Comparison of ENCODE assay signal across 16 mouse cellular contexts in the genomic region with DNA sequence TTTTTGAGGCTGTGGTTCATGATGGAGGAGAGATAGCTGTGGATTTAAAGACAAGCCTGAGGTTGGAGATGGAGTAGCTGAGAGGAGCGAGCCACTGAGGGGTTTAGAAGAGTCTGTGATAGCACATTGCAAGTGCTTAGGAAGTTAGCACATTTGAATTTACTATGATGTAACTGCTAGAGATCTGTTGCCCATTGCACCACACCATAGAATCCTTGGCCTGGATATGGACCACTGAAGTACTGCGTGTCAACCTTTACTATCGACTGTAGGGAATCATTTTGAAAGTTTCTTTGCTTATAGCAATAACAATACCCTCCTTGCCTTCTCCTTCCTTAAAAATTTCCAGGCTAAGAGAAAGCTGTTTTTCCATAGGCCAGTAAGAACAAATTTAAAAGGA.
A peak's percentile ranks its signal among the peaks of the same experiment; 100 is the strongest.
DNase-seq lines count a peak whose midpoint lies in the region; ATAC-seq and TF ChIP-seq lines count a peak whose summit lies in the region.
"Had no signal": no experiment of that assay in that cellular context is flagged by ENCODE, and none has a peak within 500 bp of the region (broad histone marks: within the 10 kb centered on the region; RNA-seq: fewer than 3 reads in every experiment).

No protein-coding gene starts in this region.

- WGBS in forebrain, embryonic 14.5 days = 85% methylated on average over 3 of the region's 3 CpGs
- WGBS in forebrain, embryonic 13.5 days = 90% methylated on average over 3 of the region's 3 CpGs
- WGBS in hindbrain, embryonic 15.5 days = 92% methylated on average over 3 of the region's 3 CpGs
- 92% methylated on average over 3 of the region's 3 CpGs for WGBS in hindbrain, embryonic 13.5 days
- WGBS in midbrain, postnatal 0 days = 88% methylated on average over 3 of the region's 3 CpGs
- WGBS in midbrain, embryonic 14.5 days = 97% methylated on average over 3 of the region's 3 CpGs

- H3K27ac ChIP-seq in forebrain, embryonic 14.5 days (ENCODE audit: low read depth, low read length) = peak overlapping the region; percentile 44; the same call in 1 of the 2 replicates
- H3K27ac ChIP-seq in forebrain, embryonic 13.5 days = no peak overlapping the region; the same call in 1 of the 2 replicates
- peak overlapping the region; percentile 21; the same call in 1 of the 2 replicates for H3K27ac ChIP-seq in hindbrain, embryonic 15.5 days (replicated peaks)
- no peak overlapping the region for H3K27ac ChIP-seq in hindbrain, embryonic 13.5 days
- 0 out of 2 replicates have a peak overlapping the region, but pooled peaks have one; percentile 32 for H3K27ac ChIP-seq in midbrain, postnatal 0 days (ENCODE audit: low read depth, low read length)
- H3K27ac ChIP-seq in midbrain, embryonic 14.5 days (replicated peaks; ENCODE audit: low read depth, low read length) = no peak overlapping the region
- H3K27ac ChIP-seq: embryonic facial prominence, embryonic 13.5 days; hindbrain, postnatal 0 days had no signal

- H3K4me2 ChIP-seq in forebrain, embryonic 14.5 days (ENCODE audit: low read length) = no peak overlapping the region
- no peak overlapping the region for H3K4me2 ChIP-seq in forebrain, embryonic 13.5 days
- H3K4me2 ChIP-seq in hindbrain, embryonic 15.5 days = no peak overlapping the region
- no peak overlapping the region for H3K4me2 ChIP-seq in hindbrain, embryonic 13.5 days
- H3K4me2 ChIP-seq in midbrain, postnatal 0 days (ENCODE audit: low read depth, low read length, poor library complexity, severe bottlenecking) = no peak overlapping the region
- no peak overlapping the region for H3K4me2 ChIP-seq in midbrain, embryonic 14.5 days (ENCODE audit: low read length)
- H3K4me2 ChIP-seq: embryonic facial prominence, embryonic 13.5 days; heart, embryonic 12.5 days had no signal

- no peak overlapping the region for H3K9ac ChIP-seq in forebrain, embryonic 14.5 days (ENCODE audit: low read length)
- no peak overlapping the region for H3K9ac ChIP-seq in forebrain, embryonic 13.5 days
- no peak overlapping the region for H3K9ac ChIP-seq in hindbrain, embryonic 15.5 days
- H3K9ac ChIP-seq in hindbrain, embryonic 13.5 days = no peak overlapping the region
- H3K9ac ChIP-seq in midbrain, postnatal 0 days (replicated peaks; ENCODE audit: low read length, poor library complexity, severe bottlenecking) = no peak overlapping the region
- H3K9ac ChIP-seq in midbrain, embryonic 14.5 days (replicated peaks; ENCODE audit: low read length) = no peak overlapping the region
- H3K9ac ChIP-seq: embryonic facial prominence, embryonic 13.5 days; heart, embryonic 12.5 days had no signal

- no peak for TF ChIP-seq CTCF in midbrain, postnatal 0 days (IDR thresholded peaks at IDR 0.05)

- no peaks in the 10 kb centered on the region for H3K9me3 ChIP-seq in forebrain, embryonic 14.5 days (replicated peaks; ENCODE audit: control insufficient read depth, low read length)
- H3K9me3 ChIP-seq in forebrain, embryonic 13.5 days (replicated peaks) = no peaks in the 10 kb centered on the region
- no peaks in the 10 kb centered on the region for H3K9me3 ChIP-seq in hindbrain, embryonic 15.5 days
- no peaks in the 10 kb centered on the region for H3K9me3 ChIP-seq in hindbrain, embryonic 13.5 days
- no peaks in the 10 kb centered on the region for H3K9me3 ChIP-seq in midbrain, postnatal 0 days (ENCODE audit: low read length)
- no peaks in the 10 kb centered on the region for H3K9me3 ChIP-seq in midbrain, embryonic 14.5 days (ENCODE audit: control insufficient read depth, low read length)
- H3K9me3 ChIP-seq: embryonic facial prominence, embryonic 13.5 days; heart, embryonic 12.5 days had no signal

- no peak for ATAC-seq in forebrain, embryonic 14.5 days
- ATAC-seq in forebrain, embryonic 13.5 days = no peak
- ATAC-seq in hindbrain, embryonic 15.5 days (ENCODE audit: low FRiP score, low read depth) = no peak
- no peak for ATAC-seq in hindbrain, embryonic 13.5 days (ENCODE audit: low FRiP score)
- ATAC-seq in midbrain, postnatal 0 days (ENCODE audit: low FRiP score) = no peak
- ATAC-seq in midbrain, embryonic 14.5 days (ENCODE audit: low FRiP score, low TSS enrichment) = no peak
- ATAC-seq: hindbrain, postnatal 0 days had no signal

- H3K27me3 ChIP-seq in forebrain, embryonic 14.5 days (replicated peaks; ENCODE audit: control insufficient read depth, insufficient read depth, low read length) = no peaks in the 10 kb centered on the region
- no peaks in the 10 kb centered on the region for H3K27me3 ChIP-seq in forebrain, embryonic 13.5 days
- no peaks in the 10 kb centered on the region for H3K27me3 ChIP-seq in hindbrain, embryonic 15.5 days
- no peaks in the 10 kb centered on the region for H3K27me3 ChIP-seq in hindbrain, embryonic 13.5 days
- no peaks in the 10 kb centered on the region for H3K27me3 ChIP-seq in midbrain, postnatal 0 days (ENCODE audit: insufficient read depth, low read length)
- no peaks in the 10 kb centered on the region for H3K27me3 ChIP-seq in midbrain, embryonic 14.5 days (ENCODE audit: control insufficient read depth, insufficient read depth, low read length)
- H3K27me3 ChIP-seq: embryonic facial prominence, embryonic 13.5 days; heart, embryonic 12.5 days had no signal

- no peak for DNase-seq in forebrain, embryonic 14.5 days (ENCODE audit: low spot score)
- no peak for DNase-seq in midbrain, postnatal 0 days (ENCODE audit: low spot score)
- DNase-seq in midbrain, embryonic 14.5 days = no peak
- no peak for DNase-seq in frontal cortex, postnatal 36 days (ENCODE audit: low spot score in 2 of 2)
- DNase-seq: cerebellum, adult 18-20 months; cerebellum, adult 9-11 months; cerebellum, postnatal 36 days; gastrocnemius, postnatal 36 days; heart, postnatal 36 days; kidney, adult 11 months had no signal

- no peak overlapping the region for H3K4me3 ChIP-seq in forebrain, embryonic 14.5 days (ENCODE audit: low read depth, low read length)
- H3K4me3 ChIP-seq in forebrain, embryonic 13.5 days = no peak overlapping the region
- H3K4me3 ChIP-seq in hindbrain, embryonic 15.5 days = no peak overlapping the region
- H3K4me3 ChIP-seq in hindbrain, embryonic 13.5 days = no peak overlapping the region
- no peak overlapping the region for H3K4me3 ChIP-seq in midbrain, postnatal 0 days (ENCODE audit: low read depth, low read length)
- no peak overlapping the region for H3K4me3 ChIP-seq in midbrain, embryonic 14.5 days (replicated peaks; ENCODE audit: low read depth, low read length)
- H3K4me3 ChIP-seq: embryonic facial prominence, embryonic 13.5 days; heart, embryonic 12.5 days had no signal

- H3K4me1 ChIP-seq in forebrain, embryonic 14.5 days (ENCODE audit: control insufficient read depth, insufficient read depth, low read length) = peaks cover 11% of the 10 kb centered on the region
- peaks cover 26% of the 10 kb centered on the region for H3K4me1 ChIP-seq in forebrain, embryonic 13.5 days
- H3K4me1 ChIP-seq in hindbrain, embryonic 15.5 days (replicated peaks) = peaks cover 15% of the 10 kb centered on the region
- H3K4me1 ChIP-seq in hindbrain, embryonic 13.5 days (replicated peaks) = peaks cover 19% of the 10 kb centered on the region
- no peaks in the 10 kb centered on the region for H3K4me1 ChIP-seq in midbrain, postnatal 0 days (ENCODE audit: insufficient read depth, low read length)
- H3K4me1 ChIP-seq in midbrain, embryonic 14.5 days (ENCODE audit: control insufficient read depth, insufficient read depth, low read length) = no peaks in the 10 kb centered on the region
- H3K4me1 ChIP-seq: heart, embryonic 12.5 days had no signal

- H3K36me3 ChIP-seq in forebrain, embryonic 14.5 days (ENCODE audit: control insufficient read depth, insufficient read depth, low read length) = no peaks in the 10 kb centered on the region
- H3K36me3 ChIP-seq in forebrain, embryonic 13.5 days (ENCODE audit: poor library complexity, severe bottlenecking) = no peaks in the 10 kb centered on the region
- no peaks in the 10 kb centered on the region for H3K36me3 ChIP-seq in hindbrain, embryonic 15.5 days
- H3K36me3 ChIP-seq in hindbrain, embryonic 13.5 days = no peaks in the 10 kb centered on the region
- no peaks in the 10 kb centered on the region for H3K36me3 ChIP-seq in midbrain, postnatal 0 days (ENCODE audit: insufficient read depth, low read length)
- H3K36me3 ChIP-seq in midbrain, embryonic 14.5 days (ENCODE audit: control insufficient read depth, insufficient read depth, low read length) = no peaks in the 10 kb centered on the region
- H3K36me3 ChIP-seq: embryonic facial prominence, embryonic 13.5 days; heart, embryonic 12.5 days had no signal

Comparison
In these comparisons a context has a peak if more than half of its experiments do, and no peak if none do; other contexts are left out.
1. H3K27ac ChIP-seq: peak in forebrain, embryonic 14.5 days (single experiment), hindbrain, embryonic 15.5 days (single experiment) and midbrain, postnatal 0 days (single experiment); none in forebrain, embryonic 13.5 days (single experiment), hindbrain, embryonic 13.5 days (single experiment) and midbrain, embryonic 14.5 days (single experiment).